Mouse (Mus musculus) lung, adult 2 months (tissue): ENCODE measurements around the gene Sel1l.

Source experiments
- CTCF ChIP-seq: fragments of 200-500 bp; IDR thresholded peaks from 2 replicates; pipeline ENCODE4 v1.5.1; 2011; ENCODE audit warnings: mild to moderate bottlenecking, low read length, control low read depth; ENCODE audit not compliant: insufficient read depth
- POLR2A ChIP-seq: fragments of 200-500 bp; IDR thresholded peaks from 2 replicates; pipeline ENCODE4 v1.6.1; 2011; ENCODE audit warnings: low read depth, mild to moderate bottlenecking, control low read depth, low read length, borderline replicate concordance; ENCODE audit errors: extremely low read depth

- no peak for TF ChIP-seq CTCF
- no peak for TF ChIP-seq POLR2A
These were observed 11.4 kb downstream of the Sel1l start for GRCm38 (mm10) chr12:91837401-91838065.
